Mouse (Mus musculus) brown adipose tissue, adult 24 weeks (tissue): ENCODE measurements around the gene Olfr1564. TPM values are rescaled to one million over a fixed set of nuclear protein-coding genes. Genes with fewer than 3 reads are reported as not detected.
"Not testable (repeated sequence)": the region's sequence is repeated elsewhere in the genome, so short reads cannot be mapped to it uniquely, and the experiment has no call there.

ENCODE experiments used
- H3K27ac ChIP-seq: fragments of 200-500 bp; replicated peaks from 2 replicates; pipeline ENCODE4 v1.5.1; 2012; ENCODE audit warnings: low read depth, mild to moderate bottlenecking, low read length
- H3K4me1 ChIP-seq: fragments of 200-500 bp; 2 replicates; pipeline ENCODE4 v1.6.1; 2012; ENCODE audit warnings: low read length, mixed read lengths; ENCODE audit not compliant: control insufficient read depth, insufficient read depth, insufficient read length
- H3K4me3 ChIP-seq: fragments of 200-500 bp; 2 replicates; pipeline ENCODE4 v1.5.1; 2012; ENCODE audit warnings: low read depth, mild to moderate bottlenecking, low read length, moderate library complexity; ENCODE audit not compliant: insufficient read depth
- polyA plus RNA-seq: library from polyadenylated mRNA; stranded (reverse); fragments of >200 nt; gene quantifications from 2 replicates; pipeline ENCODE4 v1.2.4, GENCODE M21; 2012; ENCODE audit not compliant: missing spikeins, insufficient read depth, insufficient read length

The Olfr1564 gene
- not detected in 2 replicates for polyA plus RNA-seq

GRCm38 (mm10) chr17:33221590-33221989 lies at the start of gene Olfr1564:
Gene Olfr1564 (minus strand): TSS chr17:33221690.
- H3K4me3 ChIP-seq = no peak within 1 kb of the TSS
- no peak within 1 kb of the TSS for H3K27ac ChIP-seq
- H3K4me1 ChIP-seq = no peaks in the 10 kb centered on the region

GRCm38 (mm10) chr17:33268907-33269306 lies 47.4 kb upstream of the Olfr1564 start:
- no peak overlapping the region for H3K27ac ChIP-seq
- H3K4me3 ChIP-seq = no peak overlapping the region
- H3K4me1 ChIP-seq = no peaks in the 10 kb centered on the region

- Histone ChIP-seq H3K27ac (no peak within 1 kb of the TSS), H3K4me1 (no peaks in the 10 kb centered on the region), H3K4me3 (no peak within 1 kb of the TSS)
Measured at GRCm38 (mm10) chr17:33264376-33264775, 42.9 kb upstream of the Olfr1564 start, which contains the start of gene Olfr63. Gene Olfr63 (plus strand): TSS chr17:33264676.

- not testable (repeated sequence) for H3K4me3 ChIP-seq
Measured at GRCm38 (mm10) chr17:33255319-33255657, 33.8 kb upstream of the Olfr1564 start.

GRCm38 (mm10) chr17:33254530-33255318 lies 33.2 kb upstream of the Olfr1564 start, which contains the start of gene Zfp955a:
Gene Zfp955a (minus strand): TSS chr17:33255145.
- H3K4me1 ChIP-seq, H3K4me3 ChIP-seq, H3K27ac ChIP-seq: not testable (repeated sequence)

More at GRCm38 (mm10) chr17:33255319-33255657, 33.8 kb upstream of the Olfr1564 start:
- H3K4me1 ChIP-seq, H3K27ac ChIP-seq: not testable (repeated sequence)

- not testable (repeated sequence) for H3K27ac ChIP-seq, H3K4me1 ChIP-seq, H3K4me3 ChIP-seq
Measured at GRCm38 (mm10) chr17:33236646-33237045, 15.2 kb upstream of the Olfr1564 start.

- H3K27ac ChIP-seq, H3K4me3 ChIP-seq, H3K4me1 ChIP-seq: not testable (repeated sequence)
Measured at GRCm38 (mm10) chr17:33191002-33191401, 30.5 kb downstream of the Olfr1564 start, which contains the start of gene Olfr239. Gene Olfr239 (plus strand): TSS chr17:33191302.

GRCm38 (mm10) chr17:33168147-33168546 lies 53.3 kb downstream of the Olfr1564 start, which contains the start of gene Olfr55:
Gene Olfr55 (plus strand): TSS chr17:33168447.
- not testable (repeated sequence) for H3K27ac ChIP-seq, H3K4me1 ChIP-seq, H3K4me3 ChIP-seq

Other genes starting within 250 kb of the Olfr1564 start
- gene Zfp952, start 228.6 kb downstream of the Olfr1564 start, polyA plus RNA-seq = 3.9 and 7.1 TPM in 2 replicates
- 1.5 and 3.0 TPM in 2 replicates for gene Zfp763, start 188.3 kb downstream of the Olfr1564 start, polyA plus RNA-seq
- gene 4921501E09Rik, start 153.6 kb downstream of the Olfr1564 start, polyA plus RNA-seq = not detected in 2 replicates
- gene Zfp563, start 132.4 kb downstream of the Olfr1564 start, polyA plus RNA-seq = 1.7 and 4.3 TPM in 2 replicates
- not detected in 2 replicates for gene Morc2b, start 82.0 kb downstream of the Olfr1564 start, polyA plus RNA-seq
- gene Olfr55, start 53.2 kb downstream of the Olfr1564 start, polyA plus RNA-seq = not detected in 2 replicates
- not detected in 2 replicates for gene Olfr239, start 30.4 kb downstream of the Olfr1564 start, polyA plus RNA-seq
- gene Zfp955a, start 33.5 kb upstream of the Olfr1564 start, polyA plus RNA-seq = 4.6 and 4.7 TPM in 2 replicates
- gene Olfr63, start 43.0 kb upstream of the Olfr1564 start, polyA plus RNA-seq = not detected in 2 replicates
- gene Zfp955b, start 67.9 kb upstream of the Olfr1564 start, polyA plus RNA-seq = 3.7 and 7.1 TPM in 2 replicates
- gene Zfp81, start 137.2 kb upstream of the Olfr1564 start, polyA plus RNA-seq = 2.2 and 3.8 TPM in 2 replicates
- gene Zfp101, start 173.0 kb upstream of the Olfr1564 start, polyA plus RNA-seq = 3.6 and 5.3 TPM in 2 replicates
- not detected in 2 replicates for gene Actl9, start 211.2 kb upstream of the Olfr1564 start, polyA plus RNA-seq